Mouse (Mus musculus) ES-E14 (cell line): ENCODE results near the gene Echdc2.

Experiments
- CHD2 ChIP-seq: IDR thresholded peaks from 2 replicates; pipeline ENCODE4 v1.6.1; 2014; ENCODE audit warnings: mild to moderate bottlenecking, low read depth, low read length, inconsistent platforms
- ZNF384 ChIP-seq: IDR thresholded peaks from 2 replicates; pipeline ENCODE4 v1.6.1; 2012; ENCODE audit warnings: low read depth, low read length, inconsistent platforms

- no peak for TF ChIP-seq ZNF384
- no peak for TF ChIP-seq CHD2
Measured at GRCm38 (mm10) chr4:108222507-108222906, 57.3 kb downstream of the Echdc2 start.
